Mouse (Mus musculus) midbrain, embryonic 11.5 days (tissue): ENCODE data around the gene Sox5. TPM values are rescaled to one million over a fixed set of nuclear protein-coding genes. Genes with fewer than 3 reads are reported as not detected.
A peak's percentile ranks its signal among the peaks of the same experiment; 100 is the strongest.

ENCODE experiments used
- ATAC-seq: fragments of 200-750 bp; cut with Nextera tagmentation; 2 replicates; pipeline ENCODE4 v1.8.0; 2017; ENCODE audit warnings: moderate TSS enrichment, moderate library complexity; ENCODE audit not compliant: low FRiP score
- DNase-seq: peaks from one replicate; pipeline ENCODE4 v3.0.0; 2015; ENCODE audit warnings: low spot score; ENCODE audit errors: missing footprints
- H3K27ac ChIP-seq: fragments of 300-500 bp; sonication (generic); 2 replicates; pipeline ENCODE4 v1.5.1; 2014; ENCODE audit warnings: low read depth, low read length
- H3K27me3 ChIP-seq: fragments of 300-500 bp; sonication (generic); 2 replicates; pipeline ENCODE4 v1.6.1; 2014; ENCODE audit warnings: mild to moderate bottlenecking, low read length, moderate library complexity, mixed read lengths; ENCODE audit not compliant: control insufficient read depth, insufficient read depth
- H3K36me3 ChIP-seq: fragments of 300-500 bp; sonication (generic); 2 replicates; pipeline ENCODE4 v1.6.1; 2014; ENCODE audit warnings: mild to moderate bottlenecking, low read length, moderate library complexity, mixed read lengths; ENCODE audit not compliant: control insufficient read depth, insufficient read depth
- H3K4me1 ChIP-seq: fragments of 300-500 bp; sonication (generic); 2 replicates; pipeline ENCODE4 v1.6.1; 2014; ENCODE audit warnings: low read length; ENCODE audit not compliant: control insufficient read depth, insufficient read depth
- H3K4me2 ChIP-seq: fragments of 300-500 bp; sonication (generic); 2 replicates; pipeline ENCODE4 v1.6.1; 2014; ENCODE audit warnings: mild to moderate bottlenecking, moderate library complexity
- H3K4me3 ChIP-seq: fragments of 300-500 bp; sonication (generic); 2 replicates; pipeline ENCODE4 v1.5.1; 2014; ENCODE audit warnings: low read depth, low read length
- H3K9ac ChIP-seq: fragments of 300-500 bp; sonication (generic); 2 replicates; pipeline ENCODE4 v1.6.1; 2014; ENCODE audit warnings: low read length
- H3K9me3 ChIP-seq: fragments of 300-500 bp; sonication (generic); 2 replicates; pipeline ENCODE4 v1.6.1; 2016; ENCODE audit warnings: low read length; ENCODE audit not compliant: control insufficient read depth
- WGBS: fragments of 180-500 bp; shearing (Covaris S2); extraction: QIAGEN DNeasy Blood & Tissue Kit; methylation state at CpG from one replicate; pipeline ENCODE4 v1.1.7; 2014; 5-methylcytosine and 5-hydroxymethylcytosine counted together
- polyA plus RNA-seq: library from polyadenylated mRNA; unstranded; fragments of >200 nt; fragmentation: Nextera tagmentation; extraction: Ambion mirVana; gene quantifications from 2 replicates; pipeline ENCODE4 v1.2.1, GENCODE M21; 2014

The Sox5 gene
- polyA plus RNA-seq, 1 experiment from 2014 or later = 23.0 TPM

DNA sequence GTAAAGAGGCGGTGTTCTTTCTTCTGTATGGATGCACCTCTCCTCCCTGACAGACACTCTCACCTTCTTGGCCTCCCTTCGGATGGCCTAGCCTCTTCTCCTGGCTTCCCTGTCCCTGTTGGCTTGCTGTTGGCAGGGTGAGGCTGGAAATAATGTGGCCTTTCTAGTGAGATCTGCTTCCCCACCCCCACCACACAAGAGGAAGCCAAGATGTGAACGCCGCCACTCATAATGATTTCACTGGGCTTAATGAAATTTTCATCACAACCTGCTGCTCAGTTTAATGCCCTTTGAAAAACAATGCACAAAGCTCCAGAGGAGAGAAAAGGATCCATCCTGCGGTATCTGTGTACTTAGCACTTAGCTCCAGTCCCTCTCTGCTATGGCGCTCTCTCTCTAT, 670.2 kb downstream of the Sox5 start:
- Histone ChIP-seq H3K27me3 (no peaks in the 10 kb centered on the region), H3K27ac (no peak overlapping the region), H3K4me1 (peaks cover 15% of the 10 kb centered on the region), H3K4me2 (no peak overlapping the region), H3K9me3 (no peaks in the 10 kb centered on the region), H3K4me3 (no peak overlapping the region), H3K36me3 (no peaks in the 10 kb centered on the region), H3K9ac (no peak overlapping the region)
- WGBS = 82% methylated on average over 6 of the region's 6 CpGs
- DNase-seq (no peak), ATAC-seq (no peak)

GRCm38 (mm10) chr6:144106848-144107247, 674.9 kb downstream of the Sox5 start:
- Histone ChIP-seq H3K27ac (no peak overlapping the region), H3K4me1 (peaks cover 16% of the 10 kb centered on the region), H3K4me3 (no peak overlapping the region), H3K36me3 (no peaks in the 10 kb centered on the region), H3K9ac (no peak overlapping the region), H3K27me3 (no peaks in the 10 kb centered on the region), H3K4me2 (peak overlapping the region; percentile 27; the same call in 1 of the 2 replicates), H3K9me3 (no peaks in the 10 kb centered on the region)
- ATAC-seq = peak; percentile 62
- WGBS = 19% methylated on average over 10 of the region's 10 CpGs
- peak; percentile 88 for DNase-seq

- Histone ChIP-seq H3K4me1 (peaks cover 12% of the 10 kb centered on the region), H3K4me3 (no peak overlapping the region), H3K4me2 (no peak overlapping the region), H3K9me3 (no peaks in the 10 kb centered on the region), H3K9ac (no peak overlapping the region), H3K36me3 (no peaks in the 10 kb centered on the region), H3K27me3 (no peaks in the 10 kb centered on the region), H3K27ac (no peak overlapping the region)
- 86% methylated on average over 12 of the region's 12 CpGs for WGBS
- ATAC-seq = no peak
- peak; percentile 67 for DNase-seq
Observed at GRCm38 (mm10) chr6:144105645-144106044, 676.1 kb downstream of the Sox5 start.

DNA sequence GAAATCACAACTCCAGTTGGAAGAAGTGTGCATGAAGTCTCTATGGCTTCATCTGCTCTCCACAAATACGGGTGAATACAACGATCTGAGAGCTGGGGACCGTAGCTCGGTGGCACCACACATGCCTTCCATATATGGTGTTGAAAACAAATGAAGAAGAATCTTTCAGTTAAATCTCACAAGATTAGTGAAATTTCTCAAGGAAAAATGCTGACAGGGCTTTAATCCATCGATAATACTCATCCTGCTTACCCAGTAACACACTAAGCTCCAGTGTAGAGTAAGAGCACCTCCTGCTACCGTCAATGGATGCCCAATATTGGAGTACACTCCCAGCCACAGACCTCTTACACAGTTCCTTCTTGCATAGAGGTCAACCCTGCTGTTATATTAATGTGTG, 678.2 kb downstream of the Sox5 start:
- no peak overlapping the region for H3K9ac ChIP-seq
- H3K9me3 ChIP-seq = no peaks in the 10 kb centered on the region
- no peaks in the 10 kb centered on the region for H3K36me3 ChIP-seq
- no peak for DNase-seq
- no peak for ATAC-seq
- 93% methylated on average over 6 of the region's 6 CpGs for WGBS
- no peak overlapping the region for H3K27ac ChIP-seq
- peaks cover 12% of the 10 kb centered on the region for H3K4me1 ChIP-seq
- H3K27me3 ChIP-seq = no peaks in the 10 kb centered on the region
- no peak overlapping the region for H3K4me3 ChIP-seq
- H3K4me2 ChIP-seq = no peak overlapping the region

DNA sequence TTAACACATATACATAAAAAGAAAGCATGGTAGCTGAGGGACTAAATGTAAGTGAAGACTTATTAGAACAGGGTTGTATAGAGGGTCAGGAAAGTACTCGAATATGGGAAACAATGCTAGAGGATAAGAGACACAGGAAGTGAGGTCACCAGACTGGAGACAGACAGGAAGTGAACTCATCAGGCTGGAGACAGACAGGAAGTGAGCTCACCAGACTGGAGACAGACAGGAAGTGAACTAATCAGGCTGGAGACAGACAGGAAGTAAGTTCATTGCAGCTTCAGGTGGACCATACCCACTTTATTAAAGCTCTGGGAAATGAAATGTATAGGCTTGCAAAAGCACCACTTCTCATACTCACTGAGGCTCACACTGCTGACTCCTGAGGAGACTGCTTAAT, 680.9 kb downstream of the Sox5 start:
- Histone ChIP-seq H3K4me1 (no peaks in the 10 kb centered on the region), H3K36me3 (no peaks in the 10 kb centered on the region), H3K9me3 (no peaks in the 10 kb centered on the region), H3K27me3 (no peaks in the 10 kb centered on the region), H3K4me2 (no peak overlapping the region), H3K27ac (no peak overlapping the region), H3K9ac (no peak overlapping the region), H3K4me3 (no peak overlapping the region)
- 81% methylated on average over 1 of the region's 1 CpGs for WGBS
- no peak for DNase-seq
- no peak for ATAC-seq

DNA sequence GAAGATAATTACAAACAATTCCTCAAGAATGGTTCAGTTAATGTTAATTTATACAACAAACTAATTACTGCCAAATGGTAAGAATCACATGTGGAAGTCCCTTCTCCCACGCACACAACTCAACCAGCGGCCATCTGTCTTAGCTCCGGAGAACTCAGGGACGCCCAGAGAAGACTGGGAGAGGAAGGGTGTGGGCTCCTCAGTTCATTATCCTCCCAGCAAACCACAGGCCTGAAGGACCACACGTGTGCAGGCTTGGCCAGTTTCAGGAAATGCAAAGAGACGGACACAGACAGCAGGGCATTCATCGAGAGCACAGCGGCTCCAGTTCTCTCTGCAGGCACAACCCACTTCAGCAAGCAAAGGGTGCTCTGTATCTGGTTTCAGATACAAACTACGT, 683.7 kb downstream of the Sox5 start:
- DNase-seq (peak; percentile 75), ATAC-seq (no peak)
- H3K4me1 ChIP-seq = no peaks in the 10 kb centered on the region
- no peak overlapping the region for H3K4me2 ChIP-seq
- H3K9ac ChIP-seq = no peak overlapping the region
- 71% methylated on average over 9 of the region's 9 CpGs for WGBS
- H3K36me3 ChIP-seq = no peaks in the 10 kb centered on the region
- no peak overlapping the region for H3K27ac ChIP-seq
- H3K4me3 ChIP-seq = no peak overlapping the region
- H3K27me3 ChIP-seq = no peaks in the 10 kb centered on the region
- H3K9me3 ChIP-seq = no peaks in the 10 kb centered on the region

- 92% methylated on average over 3 of the region's 3 CpGs for WGBS
- no peak for ATAC-seq
- Histone ChIP-seq H3K9ac (no peak overlapping the region), H3K36me3 (no peaks in the 10 kb centered on the region), H3K4me1 (no peaks in the 10 kb centered on the region), H3K27me3 (no peaks in the 10 kb centered on the region), H3K4me3 (no peak overlapping the region), H3K4me2 (no peak overlapping the region), H3K9me3 (no peaks in the 10 kb centered on the region), H3K27ac (no peak overlapping the region)
- DNase-seq = no peak
Observed at GRCm38 (mm10) chr6:144088256-144088655, 693.5 kb downstream of the Sox5 start.

GRCm38 (mm10) chr6:144086096-144086810, 695.5 kb downstream of the Sox5 start:
- no peaks in the 10 kb centered on the region for H3K4me1 ChIP-seq
- H3K4me3 ChIP-seq = no peak overlapping the region
- 81% methylated on average over 1 of the region's 1 CpGs for WGBS
- no peak overlapping the region for H3K27ac ChIP-seq
- no peak overlapping the region for H3K4me2 ChIP-seq
- no peaks in the 10 kb centered on the region for H3K36me3 ChIP-seq
- H3K27me3 ChIP-seq = no peaks in the 10 kb centered on the region
- no peak for ATAC-seq
- no peak for DNase-seq
- no peak overlapping the region for H3K9ac ChIP-seq
- no peaks in the 10 kb centered on the region for H3K9me3 ChIP-seq

DNA sequence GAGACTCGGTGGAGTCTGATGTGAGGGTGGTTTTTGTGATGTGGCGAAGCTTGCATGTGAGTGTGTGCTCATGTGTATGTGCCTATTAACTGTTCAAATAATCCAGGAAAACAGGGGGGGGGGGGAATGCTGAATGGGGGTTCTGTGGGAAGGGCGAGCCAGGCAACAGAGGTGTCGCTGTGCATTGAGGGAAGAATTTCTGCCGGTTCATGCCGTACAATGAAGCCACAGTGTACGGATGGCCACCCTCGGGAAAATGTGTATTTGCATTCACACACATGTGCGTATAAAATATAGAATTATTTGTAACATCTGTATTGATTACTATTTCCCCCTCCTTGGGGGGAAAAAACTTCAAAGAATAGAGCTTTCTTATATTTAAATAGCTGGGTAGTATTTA, 699.5 kb downstream of the Sox5 start:
- no peaks in the 10 kb centered on the region for H3K9me3 ChIP-seq
- no peak overlapping the region for H3K27ac ChIP-seq
- ATAC-seq = no peak
- no peak overlapping the region for H3K9ac ChIP-seq
- WGBS = 88% methylated on average over 9 of the region's 9 CpGs
- no peaks in the 10 kb centered on the region for H3K36me3 ChIP-seq
- no peak overlapping the region for H3K4me2 ChIP-seq
- H3K4me1 ChIP-seq = no peaks in the 10 kb centered on the region
- H3K27me3 ChIP-seq = no peaks in the 10 kb centered on the region; the same call in 1 of the 2 replicates
- DNase-seq = no peak
- no peak overlapping the region for H3K4me3 ChIP-seq
